Mouse (Mus musculus): ENCODE measurements around the gene Phactr2. TPM values are rescaled to one million over a fixed set of nuclear protein-coding genes. Genes with fewer than 3 reads are reported as not detected.

Phactr2 gene
- total and polyA plus RNA-seq, 3 experiments, result 0.33 TPM; not detected in 2

- TF ChIP-seq CTCF (IDR thresholded peaks at IDR 0.05; ENCODE audit: low read depth, low read length) (no peak), GATA2 (IDR thresholded peaks at IDR 0.05; ENCODE audit: borderline replicate concordance, low read depth, low read length) (no peak)
- Histone ChIP-seq H3K9me3 (replicated peaks) (no peaks in the 10 kb centered on the region), H3K36me3 (replicated peaks) (no peaks in the 10 kb centered on the region), H3K4me1 (ENCODE audit: insufficient read depth, low read depth, low read length) (no peaks in the 10 kb centered on the region), H3K27me3 (ENCODE audit: insufficient read depth, low read length) (peaks cover 3% of the 10 kb centered on the region; the same call in 1 of the 2 replicates), H3K4me3 (ENCODE audit: low read depth, low read length) (no peak overlapping the region)
- ATAC-seq (ENCODE audit: extremely low read depth, insufficient number of reproducible peaks, low FRiP score, poor library complexity, severe bottlenecking) (no peak), DNase-seq (ENCODE audit: low spot score) (no peak)
Observed at GRCm38 (mm10) chr10:13323139-13323805, 150.9 kb downstream of the Phactr2 start.

- no peaks in the 10 kb centered on the region for H3K27me3 ChIP-seq (ENCODE audit: insufficient read depth, low read length)
- no peak for TF ChIP-seq GATA1 (IDR thresholded peaks at IDR 0.05; ENCODE audit: borderline replicate concordance, low read length)
- no peak for TF ChIP-seq POLR2AphosphoS5 (IDR thresholded peaks at IDR 0.05; ENCODE audit: insufficient replicate concordance, low read depth, low read length)
- no peak for TF ChIP-seq TAL1 (conservative IDR thresholded peaks at IDR 0.05; ENCODE audit: low read depth, low read length)
- DNase-seq (ENCODE audit: low spot score), result no peak
- no peak for ATAC-seq (ENCODE audit: extremely low read depth, insufficient number of reproducible peaks, low FRiP score, poor library complexity, severe bottlenecking)
- H3K36me3 ChIP-seq (replicated peaks), result no peaks in the 10 kb centered on the region
- no peak overlapping the region for H3K4me3 ChIP-seq (ENCODE audit: low read depth, low read length)
- H3K9me3 ChIP-seq (replicated peaks), result no peaks in the 10 kb centered on the region
- no peaks in the 10 kb centered on the region for H3K4me1 ChIP-seq (ENCODE audit: insufficient read depth, low read depth, low read length)
Observed at GRCm38 (mm10) chr10:13314999-13315398, 159.2 kb downstream of the Phactr2 start.

- DNase-seq (ENCODE audit: low spot score), result no peak
- Histone ChIP-seq H3K27me3 (ENCODE audit: insufficient read depth, low read length) (no peaks in the 10 kb centered on the region), H3K4me1 (ENCODE audit: insufficient read depth, low read depth, low read length) (no peaks in the 10 kb centered on the region), H3K36me3 (replicated peaks) (no peaks in the 10 kb centered on the region), H3K4me3 (ENCODE audit: low read depth, low read length) (no peak overlapping the region), H3K9me3 (replicated peaks) (no peaks in the 10 kb centered on the region)
- no peak for TF ChIP-seq GATA1 (IDR thresholded peaks at IDR 0.05; ENCODE audit: borderline replicate concordance, low read length)
- TF ChIP-seq POLR2AphosphoS5 (IDR thresholded peaks at IDR 0.05; ENCODE audit: insufficient replicate concordance, low read depth, low read length), result no peak
- TF ChIP-seq TAL1 (conservative IDR thresholded peaks at IDR 0.05; ENCODE audit: low read depth, low read length), result no peak
- TF ChIP-seq GATA2 (IDR thresholded peaks at IDR 0.05; ENCODE audit: borderline replicate concordance, low read depth, low read length), result no peak
- no peak for TF ChIP-seq CTCF (IDR thresholded peaks at IDR 0.05; ENCODE audit: low read depth, low read length)
- ATAC-seq (ENCODE audit: extremely low read depth, insufficient number of reproducible peaks, low FRiP score, poor library complexity, severe bottlenecking), result no peak
Observed at GRCm38 (mm10) chr10:13312576-13312975, 161.6 kb downstream of the Phactr2 start.

DNA sequence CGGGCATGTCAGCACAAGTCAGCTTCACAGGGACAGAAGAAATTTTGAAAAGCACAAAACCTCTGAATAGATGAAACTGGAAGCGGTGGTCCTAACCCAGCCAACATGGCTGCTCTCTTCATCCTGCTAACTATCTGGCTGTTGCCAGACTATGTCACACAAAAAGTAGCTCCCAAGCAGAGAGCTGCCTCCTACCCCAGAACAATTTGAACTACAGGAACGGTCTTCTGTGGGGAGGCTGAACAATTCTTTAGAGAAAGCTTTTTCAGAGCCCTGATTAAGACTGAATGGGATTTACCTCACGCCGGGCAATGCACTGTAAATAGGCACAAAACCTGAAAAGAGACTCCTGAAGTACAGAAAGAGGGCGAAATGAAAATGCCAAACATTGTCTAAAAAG is 162.6 kb downstream of the Phactr2 start:
- no peaks in the 10 kb centered on the region for H3K9me3 ChIP-seq (replicated peaks)
- TF ChIP-seq POLR2AphosphoS5 (IDR thresholded peaks at IDR 0.05; ENCODE audit: insufficient replicate concordance, low read depth, low read length) (no peak), GATA1 (IDR thresholded peaks at IDR 0.05; ENCODE audit: borderline replicate concordance, low read length) (no peak), GATA2 (IDR thresholded peaks at IDR 0.05; ENCODE audit: borderline replicate concordance, low read depth, low read length) (no peak), CTCF (IDR thresholded peaks at IDR 0.05; ENCODE audit: low read depth, low read length) (no peak), TAL1 (conservative IDR thresholded peaks at IDR 0.05; ENCODE audit: low read depth, low read length) (no peak)
- H3K27me3 ChIP-seq (ENCODE audit: insufficient read depth, low read length), result no peaks in the 10 kb centered on the region
- ATAC-seq (ENCODE audit: extremely low read depth, insufficient number of reproducible peaks, low FRiP score, poor library complexity, severe bottlenecking), result no peak
- no peaks in the 10 kb centered on the region for H3K36me3 ChIP-seq (replicated peaks)
- no peak overlapping the region for H3K4me3 ChIP-seq (ENCODE audit: low read depth, low read length)
- no peak for DNase-seq (ENCODE audit: low spot score)
- no peaks in the 10 kb centered on the region for H3K4me1 ChIP-seq (ENCODE audit: insufficient read depth, low read depth, low read length)

GRCm38 (mm10) chr10:13310075-13310474 is 164.1 kb downstream of the Phactr2 start:
- no peak for TF ChIP-seq CTCF (IDR thresholded peaks at IDR 0.05; ENCODE audit: low read depth, low read length)
- TF ChIP-seq TAL1 (conservative IDR thresholded peaks at IDR 0.05; ENCODE audit: low read depth, low read length), result no peak
- TF ChIP-seq GATA1 (IDR thresholded peaks at IDR 0.05; ENCODE audit: borderline replicate concordance, low read length), result no peak
- TF ChIP-seq POLR2AphosphoS5 (IDR thresholded peaks at IDR 0.05; ENCODE audit: insufficient replicate concordance, low read depth, low read length), result no peak
- TF ChIP-seq GATA2 (IDR thresholded peaks at IDR 0.05; ENCODE audit: borderline replicate concordance, low read depth, low read length), result no peak
- Histone ChIP-seq H3K36me3 (replicated peaks) (no peaks in the 10 kb centered on the region), H3K9me3 (replicated peaks) (no peaks in the 10 kb centered on the region), H3K4me1 (ENCODE audit: insufficient read depth, low read depth, low read length) (no peaks in the 10 kb centered on the region), H3K27me3 (ENCODE audit: insufficient read depth, low read length) (no peaks in the 10 kb centered on the region), H3K4me3 (ENCODE audit: low read depth, low read length) (no peak overlapping the region)
- DNase-seq (ENCODE audit: low spot score), result no peak
- no peak for ATAC-seq (ENCODE audit: extremely low read depth, insufficient number of reproducible peaks, low FRiP score, poor library complexity, severe bottlenecking)

DNA sequence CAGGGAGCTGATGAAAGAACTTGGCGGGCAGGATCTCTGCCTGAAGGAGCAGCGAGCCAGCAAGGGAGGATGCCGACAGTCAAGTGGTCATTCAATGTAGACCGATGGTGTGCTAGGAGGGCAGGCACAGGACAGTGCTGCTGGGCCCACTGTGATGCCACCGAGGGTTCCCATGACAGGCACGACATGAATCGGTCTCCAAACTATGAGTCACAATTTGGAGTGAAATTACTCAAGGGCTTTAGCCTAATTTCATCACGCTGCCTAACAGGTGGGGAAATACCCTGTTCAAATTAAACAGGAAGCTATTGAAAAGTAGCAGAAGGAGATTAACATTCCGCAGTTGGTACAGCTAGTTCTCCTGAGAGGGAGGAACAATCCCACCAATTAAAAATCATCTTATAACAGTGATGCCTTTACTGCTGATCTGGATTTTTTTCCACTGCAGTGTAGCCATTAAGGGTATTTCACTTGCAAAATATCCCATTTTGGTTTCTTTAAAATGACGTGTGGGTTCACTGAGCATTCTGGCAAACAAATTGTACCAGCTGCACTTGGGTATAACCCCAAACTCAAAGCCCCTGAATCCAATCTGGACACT is 169.5 kb downstream of the Phactr2 start:
- Histone ChIP-seq H3K9me3 (replicated peaks) (no peaks in the 10 kb centered on the region), H3K36me3 (replicated peaks) (no peaks in the 10 kb centered on the region), H3K4me1 (ENCODE audit: insufficient read depth, low read depth, low read length) (no peaks in the 10 kb centered on the region), H3K27me3 (ENCODE audit: insufficient read depth, low read length) (peaks cover 4% of the 10 kb centered on the region; the same call in 1 of the 2 replicates), H3K4me3 (ENCODE audit: low read depth, low read length) (no peak overlapping the region)
- TF ChIP-seq POLR2AphosphoS5 (IDR thresholded peaks at IDR 0.05; ENCODE audit: insufficient replicate concordance, low read depth, low read length), result no peak
- no peak for TF ChIP-seq CTCF (IDR thresholded peaks at IDR 0.05; ENCODE audit: low read depth, low read length)
- TF ChIP-seq TAL1 (conservative IDR thresholded peaks at IDR 0.05; ENCODE audit: low read depth, low read length), result no peak
- no peak for TF ChIP-seq GATA1 (IDR thresholded peaks at IDR 0.05; ENCODE audit: borderline replicate concordance, low read length)
- no peak for TF ChIP-seq GATA2 (IDR thresholded peaks at IDR 0.05; ENCODE audit: borderline replicate concordance, low read depth, low read length)
- no peak for DNase-seq (ENCODE audit: low spot score)
- no peak for ATAC-seq (ENCODE audit: extremely low read depth, insufficient number of reproducible peaks, low FRiP score, poor library complexity, severe bottlenecking)
